Mouse (Mus musculus): Measurements from ENCODE around the gene 1190005I06Rik.

DNA sequence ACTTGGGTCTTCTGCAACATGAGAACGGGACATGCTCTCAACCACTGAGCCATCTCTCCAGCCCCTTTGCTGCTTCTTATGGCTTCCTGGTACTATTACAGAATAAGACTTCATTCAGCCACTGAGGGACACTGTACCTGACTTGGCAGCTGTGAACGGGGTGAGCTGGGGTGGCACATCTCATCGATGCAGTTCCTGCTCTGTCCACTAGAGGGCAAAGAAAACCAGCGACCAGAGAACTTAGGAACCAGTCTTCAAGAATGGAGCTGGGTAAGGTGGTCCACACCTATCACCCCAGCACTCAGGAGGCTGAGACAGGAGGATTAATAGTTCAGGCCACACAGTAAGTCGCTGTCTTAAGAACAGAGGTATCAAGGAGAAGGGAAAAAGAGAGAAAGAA is 51.5 kb downstream of the 1190005I06Rik start:
- TF ChIP-seq CTCF (IDR thresholded peaks at IDR 0.05; ENCODE audit: control insufficient read depth, insufficient read depth, insufficient read length) (peak; percentile 38), USF1 (IDR thresholded peaks at IDR 0.05; ENCODE audit: low read depth) (no peak), MAX (IDR thresholded peaks at IDR 0.05) (no peak)

All from C2C12 (cell line).